Mouse (Mus musculus) left cerebral cortex, postnatal 4 days (tissue): Measurements from ENCODE around the gene App. TPM values are rescaled to one million over a fixed set of nuclear protein-coding genes. Genes with fewer than 3 reads are reported as not detected.

ENCODE experiments used
- DNase-seq: peaks from one replicate; pipeline ENCODE4 v3.0.0-alpha.2; 2022
- intact Hi-C: fragments of 180-260 bp; cut with DNase I; formaldehyde crosslinking; loops from one replicate; pipeline ENCODE4 v1.15.1; 2025
- total RNA-seq, 2 experiments: library from RNA; stranded (reverse); gene quantifications; 2 replicates each; pipeline ENCODE4 v1.2.3; 2021

The App gene
- total RNA-seq, 2 experiments from 2014 or later = 652 to 726 TPM

DNA sequence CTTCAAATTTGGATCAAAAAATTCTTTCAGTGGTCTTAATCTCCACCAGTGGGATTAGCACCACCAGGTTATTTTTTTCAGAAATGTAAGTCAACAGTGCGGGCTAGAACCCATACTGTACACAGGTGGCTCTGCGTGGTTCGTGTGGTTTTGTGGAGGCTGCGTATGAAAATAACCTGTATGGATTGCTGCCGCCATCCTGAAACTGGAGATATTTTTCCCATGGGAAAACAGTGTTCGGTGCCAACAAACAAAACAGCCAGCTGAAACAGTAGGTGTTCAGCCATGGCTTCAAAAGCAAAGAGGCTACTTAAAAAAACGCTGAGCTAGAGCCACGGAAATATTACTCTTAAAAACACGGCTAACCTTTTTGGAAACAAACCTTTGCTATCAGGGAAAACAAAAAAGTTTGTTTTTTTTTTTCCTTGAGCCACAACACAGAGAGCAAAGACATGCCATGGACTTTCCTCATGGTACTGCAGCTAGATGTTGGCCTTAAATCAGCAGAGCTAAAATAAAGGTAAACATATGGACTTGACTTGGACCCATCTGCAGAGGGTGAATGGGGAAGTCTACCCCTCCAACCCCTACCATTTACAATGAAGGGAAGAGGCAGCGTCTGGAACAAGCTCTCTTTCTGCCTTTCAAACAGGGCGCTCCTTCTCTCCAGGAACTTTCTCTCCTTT, 45.8 kb downstream of the App start:
- intact Hi-C loops = no loop called here
- no peak for DNase-seq

DNA sequence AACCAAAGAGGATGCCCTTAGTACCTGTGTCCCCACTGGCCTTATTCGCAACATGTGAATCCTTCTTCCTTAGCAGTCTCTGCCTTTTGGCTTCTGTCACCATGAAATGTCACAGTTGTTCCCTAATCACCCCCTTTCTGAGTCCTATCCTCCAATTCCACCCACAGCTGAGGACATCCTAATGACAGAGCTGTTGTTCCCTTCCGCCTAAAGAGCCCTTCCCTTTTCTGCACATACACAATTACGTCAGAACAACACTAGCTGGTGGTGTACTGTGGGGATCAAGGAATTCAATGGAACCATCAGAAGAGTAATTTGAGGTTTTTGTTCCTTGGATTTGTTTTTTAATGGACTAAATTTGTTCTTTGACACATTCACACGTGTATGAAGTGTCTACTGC, 48.9 kb downstream of the App start:
- intact Hi-C loops = no loop called here
- no peak for DNase-seq

DNA sequence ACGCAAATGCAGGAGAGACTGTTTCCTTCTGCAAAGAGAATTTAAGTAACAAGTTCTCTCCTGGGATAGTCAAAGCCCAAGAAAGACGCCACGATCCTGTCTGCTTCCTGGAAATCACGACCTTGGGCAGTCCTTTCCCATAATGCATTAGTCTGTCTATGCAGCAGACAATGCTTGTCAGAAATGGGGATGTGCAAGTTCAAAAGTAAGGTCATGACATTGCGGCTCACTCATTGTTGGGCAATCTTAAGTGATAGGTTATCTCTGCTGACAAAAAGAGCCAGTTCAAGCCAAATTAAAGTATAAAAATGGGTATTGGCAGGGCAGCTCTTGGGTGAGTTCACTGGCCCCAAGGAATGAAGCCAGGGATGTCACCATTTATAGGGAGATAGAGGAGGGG, 51.6 kb downstream of the App start:
- intact Hi-C loops = no loop called here
- no peak for DNase-seq

DNA sequence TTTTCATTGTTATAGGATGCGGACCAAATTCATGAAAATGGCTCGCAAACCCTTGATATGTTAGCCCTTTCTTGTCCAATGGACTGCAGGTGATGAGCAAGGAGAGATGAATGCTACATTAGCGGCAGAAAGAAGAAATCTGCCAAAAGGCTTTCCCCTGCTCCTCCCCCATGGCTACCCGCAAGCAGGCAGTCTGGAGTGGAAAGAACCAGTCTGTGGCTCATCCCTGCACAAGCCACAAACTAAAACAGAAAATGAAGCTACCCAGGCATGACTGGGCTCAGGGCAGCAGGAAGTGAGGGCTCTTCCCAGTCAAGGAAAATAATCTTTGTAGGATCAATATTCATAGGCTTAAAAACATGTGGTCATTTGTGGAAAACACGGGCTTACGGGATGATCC, 54.6 kb downstream of the App start:
- intact Hi-C loops = no loop called here
- no peak for DNase-seq

DNA sequence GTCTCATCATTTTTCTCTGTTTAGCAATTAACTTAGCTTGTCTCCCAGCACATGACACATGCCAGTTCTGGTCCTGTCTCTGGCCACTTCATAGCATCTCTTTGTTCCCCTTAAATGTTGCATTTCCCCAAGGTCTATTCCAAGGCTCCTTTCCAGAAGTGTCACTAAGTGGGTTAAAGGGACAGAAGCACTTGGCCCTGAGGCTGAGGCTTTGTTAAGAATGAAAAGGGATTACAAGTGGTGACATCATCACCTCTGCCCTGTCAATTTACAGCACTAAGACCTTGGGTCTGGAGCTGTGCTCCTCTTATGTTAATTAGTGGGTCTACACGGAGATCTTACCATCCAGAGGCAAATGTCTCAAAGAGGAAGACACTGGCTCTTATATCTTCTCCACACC, 56.0 kb downstream of the App start:
- intact Hi-C loops = no loop called here
- no peak for DNase-seq

DNA sequence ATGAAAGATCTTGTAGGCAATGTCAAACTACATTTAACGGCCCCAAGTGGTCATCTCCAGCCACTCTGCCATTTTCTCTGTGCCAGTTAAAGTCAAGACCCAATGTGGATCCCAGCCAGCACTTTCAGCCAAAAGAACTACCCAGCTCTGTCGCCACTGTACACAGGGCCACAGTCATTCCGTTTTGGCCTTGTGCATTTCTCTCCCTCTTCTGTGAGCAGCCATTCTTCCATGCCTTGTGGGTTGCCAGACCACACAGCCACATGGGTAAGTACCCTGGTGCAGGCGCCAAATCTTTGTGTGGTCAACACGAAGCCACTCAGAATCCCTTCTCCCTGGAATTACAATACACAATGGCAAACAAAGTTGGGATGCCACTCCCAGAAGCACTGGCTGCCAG, 57.7 kb downstream of the App start:
- no peak for DNase-seq

DNA sequence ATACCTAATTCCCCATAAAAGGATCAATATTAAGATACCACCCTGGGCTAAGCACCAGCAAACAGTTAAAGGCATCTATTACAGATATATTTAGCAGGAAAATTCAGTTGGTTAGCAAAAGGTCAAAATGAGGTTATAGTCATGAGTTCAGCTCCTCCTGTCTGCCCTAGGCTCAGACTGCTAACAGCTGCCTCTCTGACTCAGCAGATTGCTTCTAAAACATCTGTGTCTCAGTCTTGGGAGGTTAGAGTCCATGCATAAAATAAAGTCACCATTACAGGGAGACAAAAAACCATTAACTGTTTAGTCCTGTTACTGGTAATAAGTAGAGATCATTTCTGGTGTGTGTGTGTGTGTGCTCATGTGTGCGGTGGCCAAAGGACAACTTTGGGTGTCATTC, 58.8 kb downstream of the App start:
- no peak for DNase-seq
- intact Hi-C loops = no loop called here

More for the DNA sequence above, 57.7 kb downstream of the App start:
- intact Hi-C loops = no loop called here

DNA sequence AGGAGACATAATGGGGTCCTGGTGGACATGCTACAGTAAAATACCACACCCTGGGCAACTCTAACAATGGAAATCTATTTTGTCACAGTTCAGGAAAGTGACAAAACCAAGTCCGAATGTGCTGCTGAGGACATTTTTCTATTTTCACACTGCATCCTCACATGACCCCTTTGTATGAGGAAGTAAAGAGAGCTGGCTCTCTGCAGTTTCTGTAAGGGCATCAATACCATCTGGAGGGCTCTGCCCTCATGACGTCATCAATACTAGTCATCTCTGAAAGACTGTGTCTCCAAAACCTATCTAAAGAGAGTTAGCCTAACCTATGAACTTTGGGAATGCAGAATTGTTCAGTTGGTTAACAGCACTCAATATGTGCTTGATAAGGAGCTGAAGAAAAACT, 59.6 kb downstream of the App start:
- no peak for DNase-seq
- intact Hi-C loops = no loop called here

DNA sequence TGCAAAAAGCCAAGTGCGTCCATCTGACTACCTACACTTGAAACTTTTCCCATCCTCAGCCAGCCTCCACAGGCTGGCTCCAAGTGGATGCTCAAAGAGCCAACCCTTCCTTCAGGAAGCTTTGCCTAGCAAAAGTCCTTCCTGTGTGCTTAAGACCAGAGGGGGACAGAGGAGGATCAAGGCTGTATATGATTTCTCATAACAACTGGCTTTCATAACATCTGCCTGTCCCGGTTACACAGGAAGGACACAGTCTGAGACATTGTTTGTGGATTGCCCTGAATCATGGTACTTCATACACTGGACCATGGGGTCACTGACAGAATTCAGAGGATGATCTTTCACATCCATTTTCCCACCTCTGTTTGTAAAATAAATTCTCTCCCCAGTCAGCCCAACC, 61.3 kb downstream of the App start:
- intact Hi-C loops = no loop called here
- DNase-seq = no peak

DNA sequence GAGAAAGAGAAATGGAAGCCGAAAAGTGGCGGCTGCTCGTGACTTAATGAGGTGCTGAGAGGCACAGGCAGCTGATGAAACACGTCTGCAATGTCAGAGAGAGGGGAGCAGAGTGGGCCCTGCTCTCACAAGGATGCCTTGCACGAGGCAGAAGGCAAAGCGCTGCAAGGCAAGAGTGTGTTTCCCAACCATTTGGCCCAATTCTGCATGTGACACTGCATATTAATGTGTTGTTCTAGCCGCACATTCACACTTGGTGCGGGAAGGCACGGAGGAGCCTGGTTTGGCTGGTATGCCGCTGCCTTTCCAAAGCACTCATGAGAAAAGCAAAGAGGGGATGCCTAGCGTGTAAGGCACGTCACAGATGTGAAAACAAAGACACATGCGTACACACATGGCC, 63.1 kb downstream of the App start:
- intact Hi-C loops = no loop called here
- DNase-seq = no peak

DNA sequence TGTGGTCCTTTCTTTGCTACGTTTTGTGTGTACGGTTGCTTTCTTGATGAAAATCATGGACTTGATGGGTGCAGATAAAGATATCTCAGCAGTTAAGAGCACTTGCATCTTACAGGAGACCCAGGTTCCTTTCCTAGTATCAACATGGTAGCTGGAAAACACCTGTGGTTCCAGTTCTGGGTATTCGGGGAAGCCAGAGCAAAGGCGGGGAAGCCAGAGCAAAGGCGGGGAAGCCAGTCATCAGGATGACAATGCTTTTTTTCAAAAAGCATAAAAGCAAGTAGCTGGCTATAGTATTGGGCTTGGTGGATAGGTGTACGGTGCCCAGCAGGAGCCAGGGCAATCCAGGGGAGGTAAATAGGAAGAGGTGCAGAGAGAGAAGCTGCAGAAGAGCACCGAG, 65.1 kb downstream of the App start:
- intact Hi-C loops = no loop called here
- no peak for DNase-seq

DNA sequence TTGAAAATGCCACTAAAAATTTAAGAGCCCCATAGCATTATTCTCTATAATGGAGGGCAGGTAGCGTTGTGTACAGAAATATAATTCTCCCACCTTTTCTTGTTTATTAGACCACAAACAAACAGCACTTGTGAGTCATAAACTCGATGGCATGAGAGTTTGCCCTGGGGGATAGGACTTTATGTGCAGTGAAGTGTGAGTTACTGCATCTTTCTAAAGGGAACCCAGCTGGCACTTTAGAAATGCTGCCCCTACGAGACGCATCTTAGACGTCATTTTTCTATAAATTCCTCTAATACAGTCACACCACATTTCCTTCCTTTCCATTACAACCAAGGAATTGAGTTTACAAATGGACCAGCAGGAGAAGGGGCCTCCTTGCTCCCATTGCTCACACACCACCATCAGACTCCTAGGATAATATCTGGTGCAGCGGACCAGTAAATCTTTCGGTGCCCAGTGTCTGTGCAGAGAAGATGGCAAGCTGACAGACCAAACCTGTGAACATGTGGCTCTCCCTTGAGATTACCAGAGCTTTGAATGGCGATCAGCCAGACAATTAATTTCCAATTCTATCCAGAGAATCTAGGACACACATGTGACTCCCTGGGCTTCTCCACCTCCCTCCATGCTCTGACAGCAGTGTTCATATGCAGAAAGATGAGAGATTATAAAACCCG, 66.8 kb downstream of the App start:
- DNase-seq = peak; percentile 66
- intact Hi-C loops = no loop called here

DNA sequence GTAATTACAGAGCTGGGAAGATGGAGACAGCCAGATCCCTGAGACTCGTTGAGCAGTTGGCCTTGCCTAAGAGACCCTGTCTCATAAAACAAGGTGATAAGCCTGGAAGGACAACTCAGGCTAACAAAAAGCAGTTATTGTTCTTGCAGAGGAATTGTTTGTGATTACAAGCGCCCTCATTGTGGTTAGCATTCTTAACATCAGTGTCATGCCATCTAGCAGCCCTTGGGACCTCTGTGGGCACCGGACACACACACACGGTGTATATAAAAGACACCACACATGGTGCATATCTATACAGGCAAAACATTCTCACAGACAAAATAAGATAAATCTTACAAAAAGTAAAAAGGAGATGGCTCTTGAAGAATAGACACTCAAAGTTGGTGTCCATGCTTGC, 68.0 kb downstream of the App start:
- no peak for DNase-seq
- intact Hi-C loops = no loop called here

DNA sequence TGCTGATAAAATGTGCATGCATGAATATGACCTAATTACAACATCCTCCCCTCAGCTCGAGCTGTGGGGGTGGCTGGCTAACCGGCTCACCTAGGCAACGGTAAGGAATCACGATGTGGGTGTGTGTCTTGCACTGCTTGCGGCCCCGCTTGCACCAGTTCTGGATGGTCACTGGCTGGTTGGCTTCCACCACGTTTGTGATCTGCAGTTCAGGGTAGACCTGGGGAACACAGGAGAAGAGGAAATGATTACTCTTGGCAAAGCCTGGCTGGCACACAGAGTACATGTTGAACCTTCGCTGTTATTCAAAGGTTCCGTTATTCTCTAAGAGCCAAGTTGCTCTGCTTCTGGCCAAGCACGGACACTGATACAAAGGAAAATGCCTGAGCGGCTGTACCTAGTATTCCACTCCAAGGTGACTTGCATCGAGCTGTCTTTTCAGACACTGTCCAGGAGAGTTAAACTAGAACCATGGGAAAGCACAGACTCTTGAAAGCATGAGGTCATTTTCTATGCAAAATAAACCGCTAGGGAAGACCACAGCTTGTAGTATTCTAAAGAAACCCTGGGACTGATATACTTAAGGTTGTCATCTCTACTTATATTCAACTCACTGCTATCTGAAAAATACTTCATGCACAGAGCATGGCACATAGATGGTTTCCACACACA, 70.3 kb downstream of the App start:
- DNase-seq = no peak
- intact Hi-C loops = no loop called here

DNA sequence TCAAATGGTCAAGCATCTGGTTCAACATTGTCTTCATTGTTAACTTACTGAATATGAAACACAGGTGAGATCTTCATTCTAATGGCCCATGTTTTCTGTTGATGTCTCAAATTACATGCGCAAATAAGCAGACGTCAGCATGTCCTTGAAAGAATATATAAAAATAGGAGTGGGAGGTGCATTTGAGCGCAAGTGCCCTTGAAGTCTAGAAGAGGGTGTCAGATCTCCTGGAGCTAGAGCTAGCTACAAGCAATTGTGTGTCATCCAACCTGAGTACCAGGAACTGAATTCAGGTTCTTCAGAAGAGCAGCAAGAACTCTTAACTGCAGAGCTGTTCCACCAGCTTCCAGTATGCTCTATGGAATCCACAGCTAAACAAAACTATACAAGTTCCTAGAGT, 72.0 kb downstream of the App start:
- intact Hi-C loops = no loop called here
- DNase-seq = no peak

DNA sequence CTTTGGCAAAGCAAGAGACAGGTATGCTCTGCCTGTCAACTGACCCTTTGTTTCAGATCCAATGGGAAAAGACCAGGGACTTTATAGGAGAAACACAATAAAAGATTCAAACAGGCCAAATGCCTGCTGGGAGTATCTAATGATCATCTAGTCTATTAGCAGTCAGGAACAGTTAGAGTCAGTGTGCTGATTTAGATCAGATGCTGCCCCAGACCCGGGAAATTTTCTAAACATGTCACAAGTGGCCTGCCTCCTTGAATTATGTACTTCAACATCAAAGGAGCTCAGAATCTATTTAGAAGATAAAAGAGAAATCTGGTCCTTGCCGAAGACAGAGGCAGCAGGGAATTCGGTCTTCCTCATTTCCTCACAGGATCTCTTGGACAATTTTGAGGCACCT, 72.8 kb downstream of the App start:
- intact Hi-C loops = no loop called here
- no peak for DNase-seq

DNA sequence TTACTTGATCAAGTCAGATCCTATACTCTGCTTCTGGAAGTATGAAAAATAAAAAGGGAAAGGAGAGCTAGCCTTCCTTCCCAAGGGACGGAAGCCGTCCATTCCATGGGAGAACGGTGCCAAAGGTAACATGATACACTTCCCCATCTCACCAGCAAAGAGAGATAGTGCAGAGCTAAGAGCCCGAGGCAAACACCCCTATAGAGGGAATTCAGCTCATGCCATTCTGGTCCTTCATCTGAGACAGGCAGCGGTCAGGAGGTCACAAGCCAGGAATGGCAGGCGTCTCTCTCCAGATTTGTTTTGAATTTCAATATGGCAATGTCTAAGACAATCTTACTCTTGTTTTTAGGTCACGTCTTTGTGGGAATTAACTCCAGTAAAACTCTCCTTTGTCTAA, 74.1 kb downstream of the App start:
- DNase-seq = no peak
- intact Hi-C loops = no loop called here

DNA sequence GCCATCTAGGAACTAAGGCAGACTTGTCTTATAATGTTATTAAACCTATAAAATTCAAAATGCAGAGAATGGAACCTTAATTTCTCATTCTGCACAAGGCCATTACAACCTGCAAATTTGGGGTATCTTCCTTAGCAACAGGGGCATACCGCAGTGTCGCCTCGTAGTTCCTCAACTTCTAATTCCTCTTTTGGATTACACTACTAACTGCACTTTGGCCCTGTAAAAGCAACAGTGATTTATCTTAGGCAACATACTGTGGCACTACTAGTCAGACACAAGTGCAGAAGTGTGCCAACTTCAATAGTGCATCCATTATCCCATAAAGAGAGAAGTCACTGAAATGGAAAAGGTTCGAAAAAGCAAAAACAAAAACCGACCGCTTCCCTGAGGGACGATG, 74.5 kb downstream of the App start:
- intact Hi-C loops = no loop called here
- no peak for DNase-seq

DNA sequence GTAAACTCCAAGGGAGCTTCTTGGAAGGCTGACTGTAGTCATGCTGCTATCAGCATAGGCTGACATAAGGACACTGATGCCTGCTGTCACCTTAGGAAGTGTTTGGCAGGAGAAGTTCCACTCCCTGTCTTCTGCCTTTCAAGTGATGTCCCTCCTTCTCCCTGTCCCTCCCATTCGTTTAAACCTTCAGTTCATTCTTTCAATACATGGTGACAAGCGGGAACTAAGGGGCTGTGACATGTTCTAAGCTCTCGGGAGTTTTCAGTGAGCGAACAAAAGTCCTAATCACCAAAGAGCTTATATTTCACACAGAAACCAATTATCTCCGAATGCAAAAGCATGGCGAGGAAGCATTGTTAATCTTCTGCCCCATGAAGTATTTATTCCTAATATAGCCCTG, 77.2 kb downstream of the App start:
- intact Hi-C loops = no loop called here

DNA sequence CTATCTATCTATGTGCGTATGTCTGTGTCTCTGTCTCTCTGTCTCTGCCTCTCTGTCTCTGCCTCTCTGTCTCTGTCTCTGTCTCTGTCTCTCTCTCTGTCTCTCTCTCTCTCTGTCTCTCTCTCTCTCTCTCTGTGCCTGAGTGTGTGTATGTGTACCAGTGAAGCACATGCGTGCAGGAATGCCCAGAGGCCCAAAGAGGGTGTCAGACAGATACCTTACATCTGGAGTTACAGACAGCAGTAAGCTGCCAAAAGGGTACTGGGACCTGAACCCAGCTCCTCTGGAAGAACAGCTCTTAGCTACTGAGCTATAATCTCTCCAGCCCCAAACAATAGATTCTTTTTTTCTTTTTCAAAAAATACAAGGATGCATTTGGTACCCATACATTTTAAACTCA, 77.6 kb downstream of the App start:
- no peak for DNase-seq
- intact Hi-C loops = no loop called here

More for the DNA sequence above, 77.2 kb downstream of the App start:
- DNase-seq = no peak

DNA sequence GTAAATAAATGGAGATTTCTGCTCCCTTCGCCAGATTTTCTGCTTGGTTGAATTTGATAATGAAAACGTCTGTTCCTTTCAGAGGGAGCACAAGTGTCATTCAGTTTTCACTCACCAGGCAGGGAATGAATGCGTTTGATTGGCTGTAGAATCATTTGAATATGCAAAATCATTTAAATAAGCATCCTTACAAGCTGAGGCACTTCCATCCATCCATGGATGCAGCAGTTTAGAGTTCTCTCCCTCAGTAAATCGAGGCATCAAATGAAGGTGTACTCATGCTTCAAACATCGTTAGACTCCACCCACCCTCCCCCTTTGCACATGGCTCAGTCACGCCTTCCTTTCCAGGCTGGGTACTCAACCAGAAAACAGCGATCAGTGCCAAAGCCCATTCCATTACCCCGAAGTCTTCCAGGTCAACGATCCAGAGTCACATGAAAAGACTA, 80.9 kb downstream of the App start:
- intact Hi-C loops = no loop called here
- DNase-seq = peak; percentile 67

DNA sequence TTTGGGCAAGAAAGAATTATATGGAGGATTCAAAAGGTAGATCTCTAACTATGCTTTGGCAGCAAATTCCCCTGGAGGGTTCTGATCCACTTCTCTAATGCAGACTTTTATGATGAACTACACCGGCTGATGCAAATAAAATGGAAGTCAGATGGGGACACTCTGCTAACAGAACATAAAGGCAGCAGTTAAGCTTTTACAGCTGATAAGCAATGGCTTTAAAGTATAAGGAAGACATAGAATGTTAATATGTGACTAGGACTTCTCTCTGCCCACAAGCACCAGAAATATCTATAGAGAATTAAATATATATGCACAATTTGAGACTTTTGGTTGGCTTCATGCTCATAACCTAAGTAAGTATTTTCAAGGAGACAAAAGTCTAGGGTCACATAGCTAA, 81.4 kb downstream of the App start:
- DNase-seq = no peak
- intact Hi-C loops = no loop called here
